Mouse (Mus musculus): ENCODE data around the gene Crnn.

Crnn gene

DNA sequence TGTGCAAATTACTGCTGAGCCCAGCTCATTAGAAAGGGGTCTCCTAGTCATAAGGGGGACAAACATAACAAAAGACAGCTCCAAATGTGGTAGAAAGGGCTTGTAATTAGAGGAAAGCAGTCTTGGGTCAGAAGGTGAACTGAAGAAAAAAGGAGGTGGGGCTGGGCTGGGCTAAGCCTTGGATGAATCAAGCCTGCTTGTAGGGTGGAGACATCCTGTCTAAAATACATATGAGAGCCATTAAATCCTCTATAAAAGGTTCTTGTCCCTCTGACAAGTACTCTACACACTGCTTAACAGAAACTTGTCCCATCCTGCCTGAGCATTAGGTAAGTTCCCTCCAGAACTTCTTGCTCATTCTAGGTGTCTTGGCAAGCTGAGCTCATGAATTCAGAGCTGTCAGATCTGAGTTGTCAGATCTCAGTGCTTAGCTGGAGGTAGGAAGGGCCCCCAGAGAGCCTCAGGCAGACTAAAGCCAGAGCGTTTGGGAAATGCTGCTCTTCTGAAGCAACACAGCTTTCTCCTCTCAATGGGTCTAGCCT lies at the start of gene Crnn:
Gene Crnn (plus strand): TSS at position 278 of the 542 bp plus-strand sequence.
- in situ Hi-C loops (cut with MboI; ENCODE audit: low sequenced_read_pairs) = no loop called here

DNA sequence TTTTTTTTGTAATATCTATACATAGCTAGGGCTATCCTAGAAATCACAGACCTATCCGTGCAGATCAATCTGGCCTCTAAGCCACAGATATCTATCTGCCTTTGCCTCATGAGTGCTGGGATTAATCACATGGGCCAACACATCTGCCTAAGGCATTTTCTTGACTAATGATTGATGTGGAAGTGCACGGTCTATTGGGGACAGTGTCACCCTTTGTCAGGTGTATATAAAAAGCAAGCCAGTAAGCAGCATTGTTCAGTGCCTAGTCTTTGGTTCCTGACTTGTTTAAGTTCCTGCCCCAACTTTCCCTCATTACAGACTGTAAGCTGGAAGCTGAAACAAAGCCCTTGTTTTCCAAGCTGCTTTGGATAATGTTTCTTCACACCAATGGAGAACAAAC lies 48.1 kb upstream of the Crnn start:
- in situ Hi-C loops (cut with MboI; ENCODE audit: low sequenced_read_pairs) = no loop called here

DNA sequence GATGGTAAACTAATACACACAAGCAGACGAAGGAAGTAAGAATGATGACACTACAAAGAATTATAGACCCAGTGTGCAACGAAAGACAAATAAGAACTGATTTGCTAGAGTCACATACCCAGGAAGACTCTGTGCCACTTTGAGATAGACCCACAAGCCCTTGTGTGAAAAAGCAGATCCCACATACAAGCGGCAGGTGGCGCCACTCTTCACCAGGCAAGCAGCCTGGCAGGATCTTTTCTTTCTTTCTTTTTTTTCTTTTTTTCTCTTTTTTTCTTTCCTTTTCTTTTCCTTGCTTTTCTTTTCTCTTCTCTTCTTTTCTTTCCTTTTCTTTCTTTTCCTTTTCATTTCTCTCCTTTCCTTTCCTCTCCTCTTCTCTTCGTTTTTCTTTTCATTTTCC lies 32.9 kb upstream of the Crnn start:
- in situ Hi-C loops (cut with MboI; ENCODE audit: low sequenced_read_pairs) = no loop called here

DNA sequence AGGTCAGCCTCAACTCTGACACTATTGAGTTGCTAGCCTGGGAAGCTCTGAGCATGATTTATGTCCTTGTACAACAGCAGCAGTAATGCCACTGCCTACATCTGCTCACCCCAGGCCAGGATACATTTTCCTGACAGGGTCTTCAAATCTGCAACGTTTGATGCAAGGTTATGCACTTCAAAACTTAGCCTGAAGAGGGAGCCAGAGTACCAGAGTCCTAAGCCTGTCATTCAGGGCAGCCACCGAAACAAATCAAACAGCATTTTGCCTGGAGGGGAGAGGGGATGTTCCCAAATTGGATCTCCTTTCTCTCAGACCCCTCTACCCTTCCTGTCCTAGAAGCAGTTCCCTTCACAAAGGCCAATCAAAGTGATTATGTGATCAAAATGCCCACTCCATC lies 30.1 kb upstream of the Crnn start:
- in situ Hi-C loops (cut with MboI; ENCODE audit: low sequenced_read_pairs) = no loop called here

DNA sequence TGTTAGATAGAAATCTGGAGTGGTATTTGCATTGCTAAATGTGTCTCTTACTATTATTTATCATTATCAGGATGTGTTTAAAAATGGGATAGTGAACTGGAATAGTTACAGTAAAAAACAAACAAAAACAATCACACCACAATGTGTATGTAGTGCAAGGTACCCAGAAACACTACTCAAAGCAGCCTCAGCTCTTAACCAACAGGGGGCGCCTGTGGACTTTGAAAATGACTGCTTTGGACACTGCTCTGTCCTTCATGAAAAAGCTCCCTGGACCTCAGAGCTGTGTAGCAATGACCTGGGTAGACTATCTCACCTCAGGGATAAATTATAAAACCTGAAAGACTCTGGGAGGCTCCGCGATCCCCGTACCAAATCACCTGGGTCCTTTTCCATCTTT lies 25.5 kb upstream of the Crnn start:
- in situ Hi-C loops (cut with MboI; ENCODE audit: low sequenced_read_pairs) = no loop called here

DNA sequence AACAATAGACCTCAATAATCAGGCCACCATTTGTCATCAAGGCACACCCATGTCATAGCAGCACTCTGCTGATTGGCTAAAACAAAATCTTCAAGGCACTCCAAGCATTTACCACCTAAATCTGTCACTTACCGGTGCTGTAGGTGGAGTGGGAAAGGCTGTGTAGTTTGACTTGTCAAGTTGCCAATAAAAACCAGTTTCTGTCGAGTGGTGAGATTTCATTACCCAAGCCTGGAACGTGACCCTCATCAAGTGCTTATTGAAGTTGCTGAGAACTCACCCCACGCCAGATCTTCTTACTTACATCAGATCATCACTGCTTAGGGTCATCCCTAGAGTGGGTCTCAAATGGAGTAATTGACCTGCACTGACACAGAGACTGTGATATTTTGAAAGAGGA lies 16.5 kb upstream of the Crnn start:
- in situ Hi-C loops (cut with MboI; ENCODE audit: low sequenced_read_pairs) = no loop called here

DNA sequence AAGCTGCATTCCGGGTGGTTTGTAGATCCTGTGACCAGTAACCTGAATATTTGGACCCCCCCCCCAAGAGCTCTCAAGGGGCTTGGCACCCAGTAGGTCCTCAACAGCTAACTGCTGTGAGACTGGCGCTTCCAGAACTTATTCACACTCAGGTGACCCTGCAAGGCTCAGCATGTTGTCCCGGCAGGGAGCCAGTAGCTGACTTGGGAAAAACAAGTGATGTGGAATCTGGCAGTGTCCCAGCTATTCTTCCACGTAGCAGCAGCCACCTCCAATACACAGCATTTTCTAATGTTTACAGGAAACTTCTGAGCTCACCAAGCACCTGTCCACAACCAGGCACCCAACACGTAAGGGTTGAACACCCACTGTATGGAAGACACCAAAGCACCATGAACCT lies 15.5 kb upstream of the Crnn start:
- in situ Hi-C loops (cut with MboI; ENCODE audit: low sequenced_read_pairs) = no loop called here

DNA sequence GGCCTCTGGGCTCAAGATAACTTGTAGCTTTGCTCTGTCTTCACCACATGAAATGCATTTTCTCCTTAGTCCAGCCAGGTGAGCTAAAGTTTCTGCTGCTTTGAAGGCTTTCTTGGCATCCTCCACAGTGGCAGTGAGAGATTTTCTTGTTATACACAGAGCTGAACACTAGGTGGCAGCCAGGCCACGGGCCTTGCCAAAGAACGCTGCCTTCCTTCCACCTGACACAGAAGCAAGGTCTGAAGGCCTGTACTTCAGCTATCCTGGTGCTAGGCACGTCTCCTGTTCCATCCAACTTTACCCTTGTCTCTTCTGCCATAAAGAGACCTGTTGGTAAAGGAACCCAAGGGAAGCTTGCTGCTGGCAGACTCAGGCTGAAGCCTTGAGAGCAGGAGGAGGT lies 14.1 kb upstream of the Crnn start:
- in situ Hi-C loops (cut with MboI; ENCODE audit: low sequenced_read_pairs) = no loop called here

DNA sequence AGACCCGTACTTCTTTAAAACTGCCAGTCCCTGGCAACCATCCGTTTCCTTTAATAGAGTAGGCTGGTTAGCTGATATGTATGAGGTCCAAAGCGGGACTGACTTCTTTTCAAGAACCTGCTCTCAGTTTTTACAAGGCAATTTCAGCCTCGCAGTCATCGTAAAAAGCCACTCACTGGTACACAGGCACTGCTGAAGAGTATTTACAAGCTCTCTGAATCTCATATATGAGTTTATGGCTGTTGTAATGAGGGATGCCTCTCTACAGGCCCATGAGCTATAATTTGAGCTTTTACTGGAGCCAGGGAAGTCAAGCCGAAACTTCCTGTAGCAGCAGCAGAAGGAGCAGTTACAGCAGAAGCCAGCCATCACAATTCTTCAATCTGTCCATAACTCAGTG lies 17.9 kb downstream of the Crnn start:
- in situ Hi-C loops (cut with MboI; ENCODE audit: low sequenced_read_pairs) = no loop called here

DNA sequence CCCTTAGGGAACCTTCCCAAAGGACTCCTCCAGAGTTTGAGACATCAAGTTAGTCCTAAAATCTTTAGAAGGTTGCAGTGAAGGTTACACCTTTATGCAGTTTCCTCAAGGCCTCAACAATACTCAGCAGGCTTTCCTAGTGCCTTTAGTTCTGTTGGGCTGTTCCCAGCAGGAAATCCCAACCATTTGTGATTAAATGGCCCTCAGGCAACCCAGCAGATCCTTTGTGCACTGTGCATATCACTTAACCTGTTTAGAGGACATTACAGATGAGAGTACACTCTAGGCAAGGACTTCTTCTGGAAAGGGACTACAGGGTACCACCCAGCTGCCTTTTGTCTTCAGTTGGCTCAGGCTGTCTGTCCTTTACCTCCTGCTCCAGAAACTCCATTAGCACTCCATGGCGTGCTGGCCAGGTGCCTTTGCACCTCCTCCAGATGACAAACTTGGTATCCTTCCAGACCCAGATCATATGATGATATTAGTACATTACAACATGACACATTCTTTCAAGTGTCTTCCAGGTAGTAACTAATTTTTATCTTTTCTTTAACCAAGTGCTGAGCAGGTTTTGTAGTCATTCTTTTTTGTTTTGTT lies 18.5 kb downstream of the Crnn start:
- in situ Hi-C loops (cut with MboI; ENCODE audit: low sequenced_read_pairs) = no loop called here

DNA sequence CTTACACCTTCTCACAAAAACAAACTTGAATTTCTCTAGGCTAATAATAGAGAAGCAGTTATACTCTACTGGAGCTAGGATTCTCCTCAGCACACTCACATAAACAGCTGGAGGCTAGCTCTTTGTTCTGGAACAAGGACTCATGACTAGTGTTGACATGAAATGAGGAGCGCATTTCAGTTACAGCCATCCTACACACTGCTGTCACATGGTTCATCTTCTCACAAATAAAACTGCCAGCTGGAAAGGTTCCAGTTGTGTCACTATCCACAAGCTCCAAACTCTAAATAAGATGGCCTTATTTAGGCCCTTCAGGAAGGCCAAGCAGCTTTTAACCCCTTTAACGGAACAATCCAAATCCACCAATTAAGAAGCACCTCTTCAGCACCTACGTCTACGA lies 36.3 kb downstream of the Crnn start:
- in situ Hi-C loops (cut with MboI; ENCODE audit: low sequenced_read_pairs) = no loop called here

DNA sequence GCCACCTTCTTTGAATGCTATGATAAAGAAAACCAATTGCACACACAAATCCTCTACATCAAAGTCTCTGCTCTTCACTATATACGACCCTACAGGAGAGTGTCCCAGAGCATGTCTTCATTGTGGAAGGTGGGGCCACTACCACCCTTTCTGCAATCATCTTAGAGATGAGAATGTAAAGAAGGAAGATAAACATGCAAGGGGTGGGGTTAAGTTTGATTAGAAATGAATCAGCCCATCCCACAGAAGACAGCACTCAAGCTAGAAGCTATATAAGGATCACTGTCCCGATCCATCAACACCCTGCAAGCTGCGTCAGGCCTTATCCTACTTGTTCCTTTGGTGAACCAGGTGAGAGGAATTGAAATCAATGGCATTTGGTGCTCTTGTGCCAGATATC lies 52.4 kb downstream of the Crnn start, which contains the start of gene Flg2:
Gene Flg2 (plus strand): TSS at position 301 of the 400 bp plus-strand sequence.
- in situ Hi-C loops (cut with MboI; ENCODE audit: low sequenced_read_pairs) = no loop called here

Data from CH12F3 (cell line).